Comparison of ENCODE assay signal across 8 mouse cellular contexts in the genomic region with DNA sequence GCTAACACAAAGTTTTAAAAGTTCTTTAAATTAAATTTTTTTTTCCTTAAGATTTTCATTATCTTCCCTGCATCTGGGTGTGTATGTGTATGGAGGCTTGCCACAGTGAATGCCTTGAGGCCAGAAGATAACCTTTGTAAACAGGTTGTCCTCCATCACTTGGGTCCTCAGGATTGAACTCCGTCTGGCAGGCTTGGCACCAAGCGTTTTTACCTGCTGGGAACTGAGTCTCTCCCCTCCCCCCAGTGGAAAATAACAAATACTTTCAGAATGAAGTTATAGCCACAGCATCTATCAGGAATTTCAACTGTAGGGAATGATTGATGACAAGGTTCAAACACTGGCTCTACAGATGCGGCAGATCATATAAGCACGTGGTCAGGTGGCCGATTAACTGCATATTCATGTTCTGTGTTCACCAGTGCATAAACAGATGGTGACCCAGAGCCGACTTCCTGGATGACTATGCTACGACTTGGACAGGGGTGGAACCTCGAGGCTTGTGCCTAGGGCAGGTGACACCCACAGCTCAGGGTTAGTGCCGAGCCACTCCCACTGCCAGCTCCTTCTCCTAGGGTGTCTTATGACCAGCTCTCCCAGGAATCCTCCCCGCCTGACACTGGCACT. TPM values are rescaled to one million over a fixed set of nuclear protein-coding genes. Genes with fewer than 3 reads are reported as not detected.
DNase-seq lines count a peak whose midpoint lies in the region; ATAC-seq and TF ChIP-seq lines count a peak whose summit lies in the region.

No protein-coding gene starts in this region.

- H3K36me3 ChIP-seq in forebrain, embryonic 10.5 days (replicated peaks), result peaks cover 28% of the 10 kb centered on the region
- H3K36me3 ChIP-seq in limb, embryonic 12.5 days, result peaks cover 18% of the 10 kb centered on the region
- peaks cover 27% of the 10 kb centered on the region for H3K36me3 ChIP-seq in midbrain, embryonic 12.5 days
- 0 out of 2 replicates have a peak, but pooled peaks cover 2% of the 10 kb centered on the region for H3K36me3 ChIP-seq in stomach, postnatal 0 days (ENCODE audit: control insufficient read depth, insufficient read depth, low read length)

- H3K9ac ChIP-seq in limb, embryonic 12.5 days (replicated peaks), result 0 out of 2 replicates have a peak overlapping the region, but pooled peaks have one; percentile 34
- peak overlapping the region; percentile 94; the same call in 1 of the 2 replicates for H3K9ac ChIP-seq in midbrain, embryonic 12.5 days (replicated peaks)
- H3K9ac ChIP-seq in stomach, postnatal 0 days (ENCODE audit: low read length), result 0 out of 2 replicates have a peak overlapping the region, but pooled peaks have one; percentile 45

- TF ChIP-seq POLR2A in brain, embryonic 14.5 days (IDR thresholded peaks at IDR 0.05; ENCODE audit: borderline replicate concordance, extremely low read depth, insufficient read depth, insufficient read length, poor library complexity, severe bottlenecking), result no peak

- H3K4me2 ChIP-seq in limb, embryonic 12.5 days, result peak overlapping the region; percentile 92
- peak overlapping the region; percentile 93 for H3K4me2 ChIP-seq in midbrain, embryonic 12.5 days (replicated peaks)
- peak overlapping the region; percentile 78 for H3K4me2 ChIP-seq in stomach, postnatal 0 days (replicated peaks; ENCODE audit: low read depth)

- 15% methylated on average over 10 of the region's 10 CpGs for WGBS in forebrain, embryonic 10.5 days
- 12% methylated on average over 10 of the region's 10 CpGs for WGBS in limb, embryonic 12.5 days
- WGBS in midbrain, embryonic 12.5 days, result 11% methylated on average over 10 of the region's 10 CpGs
- 3% methylated on average over 10 of the region's 10 CpGs for WGBS in stomach, postnatal 0 days

- H3K27ac ChIP-seq in forebrain, embryonic 10.5 days, result peak overlapping the region; percentile 91
- H3K27ac ChIP-seq in limb, embryonic 12.5 days, result no peak overlapping the region
- 0 out of 2 replicates have a peak overlapping the region, but pooled peaks have one; percentile 35 for H3K27ac ChIP-seq in midbrain, embryonic 12.5 days (replicated peaks)
- peak overlapping the region; percentile 76 for H3K27ac ChIP-seq in stomach, postnatal 0 days (replicated peaks)

- peaks cover 23% of the 10 kb centered on the region for H3K4me1 ChIP-seq in forebrain, embryonic 10.5 days
- peaks cover 18% of the 10 kb centered on the region for H3K4me1 ChIP-seq in limb, embryonic 12.5 days (replicated peaks)
- peaks cover 18% of the 10 kb centered on the region for H3K4me1 ChIP-seq in midbrain, embryonic 12.5 days
- no peaks in the 10 kb centered on the region; the same call in 1 of the 2 replicates for H3K4me1 ChIP-seq in stomach, postnatal 0 days (replicated peaks; ENCODE audit: control insufficient read depth, insufficient read depth)

- TF ChIP-seq CTCF in brain, embryonic 14.5 days (IDR thresholded peaks at IDR 0.05; ENCODE audit: borderline replicate concordance, extremely low read depth, insufficient read depth, insufficient read length), result no peak
- no peak for TF ChIP-seq CTCF in stomach, postnatal 0 days (IDR thresholded peaks at IDR 0.05; ENCODE audit: low read depth)

- H3K4me3 ChIP-seq in forebrain, embryonic 10.5 days, result peak overlapping the region; percentile 100
- peak overlapping the region; percentile 99 for H3K4me3 ChIP-seq in limb, embryonic 12.5 days (replicated peaks)
- peak overlapping the region; percentile 99 for H3K4me3 ChIP-seq in midbrain, embryonic 12.5 days
- peak overlapping the region; percentile 76 for H3K4me3 ChIP-seq in stomach, postnatal 0 days (ENCODE audit: low read depth, low read length)

- peak; percentile 58; the same call in 1 of the 2 replicates for ATAC-seq in limb, embryonic 12.5 days (ENCODE audit: insufficient number of reproducible peaks, insufficient read depth, low FRiP score, low TSS enrichment, low read depth)
- peak; percentile 68 for ATAC-seq in midbrain, embryonic 12.5 days (ENCODE audit: low FRiP score, low read depth)
- ATAC-seq in stomach, postnatal 0 days (ENCODE audit: low FRiP score, low TSS enrichment), result peak; percentile 95

- DNase-seq in embryo, embryonic 10 days (ENCODE audit: low spot score), result peak; percentile 29
- DNase-seq in embryo, embryonic 9.5 days (ENCODE audit: extremely low spot score), result no peak
- DNase-seq in brain, embryonic 14.5 days (ENCODE audit: low read depth), result peak; percentile 23
- DNase-seq in forebrain, embryonic 10.5 days (ENCODE audit: extremely low spot score, low spot score), result peak; percentile 25
- DNase-seq in heart, postnatal 4 days, result peak; percentile 38
- DNase-seq in stomach, postnatal 0 days (ENCODE audit: low spot score), result peak; percentile 84

- H3K27me3 ChIP-seq in forebrain, embryonic 10.5 days (ENCODE audit: poor library complexity, severe bottlenecking), result no peaks in the 10 kb centered on the region
- no peaks in the 10 kb centered on the region for H3K27me3 ChIP-seq in limb, embryonic 12.5 days
- H3K27me3 ChIP-seq in midbrain, embryonic 12.5 days, result no peaks in the 10 kb centered on the region
- no peaks in the 10 kb centered on the region for H3K27me3 ChIP-seq in stomach, postnatal 0 days (ENCODE audit: control insufficient read depth, insufficient read depth, low read length)

- no peak for TF ChIP-seq EP300 in stomach, postnatal 0 days (optimal IDR thresholded peaks at IDR 0.05)

- no peaks in the 10 kb centered on the region for H3K9me3 ChIP-seq in forebrain, embryonic 10.5 days
- no peaks in the 10 kb centered on the region for H3K9me3 ChIP-seq in limb, embryonic 12.5 days
- no peaks in the 10 kb centered on the region for H3K9me3 ChIP-seq in midbrain, embryonic 12.5 days
- H3K9me3 ChIP-seq in stomach, postnatal 0 days (ENCODE audit: control insufficient read depth, low read length), result no peaks in the 10 kb centered on the region

RNA-seq across cellular contexts. Expression of gene Gabarapl2, which starts 0.9 kb away (rescaled TPM):
- polyA plus RNA-seq in brain, embryonic 14.5 days (2012; rRNA removed), result 164 TPM in 2 replicates
- polyA plus RNA-seq in forebrain, embryonic 10.5 days (2016; fragmentation: Nextera tagmentation; extraction: Ambion mirVana), result 204 and 213 TPM in 2 replicates
- 100 to 1,000 TPM; 104 to 105 TPM for total RNA-seq in heart, postnatal 4 days (2021)
- 162 and 173 TPM in 2 replicates for polyA plus RNA-seq in limb, embryonic 12.5 days (2016; fragmentation: Nextera tagmentation; extraction: Ambion mirVana)
- 351 and 359 TPM in 2 replicates for polyA plus RNA-seq in midbrain, embryonic 12.5 days (2016; fragmentation: Nextera tagmentation; extraction: Ambion mirVana)
- 290 and 292 TPM in 2 replicates for polyA plus RNA-seq in stomach, postnatal 0 days (2015; fragmentation: Nextera tagmentation; extraction: Ambion mirVana)

RNA-seq across cellular contexts. Expression of gene Tmem231, which starts 5.9 kb away (rescaled TPM):
- 16.8 and 17.2 TPM in 2 replicates for polyA plus RNA-seq in brain, embryonic 14.5 days (2012; rRNA removed)
- polyA plus RNA-seq in forebrain, embryonic 10.5 days (2016; fragmentation: Nextera tagmentation; extraction: Ambion mirVana), result 23.1 and 23.2 TPM in 2 replicates
- 1 to 10 TPM; 1.9 to 2.9 TPM for total RNA-seq in heart, postnatal 4 days (2021)
- 20.9 and 23.4 TPM in 2 replicates for polyA plus RNA-seq in limb, embryonic 12.5 days (2016; fragmentation: Nextera tagmentation; extraction: Ambion mirVana)
- polyA plus RNA-seq in midbrain, embryonic 12.5 days (2016; fragmentation: Nextera tagmentation; extraction: Ambion mirVana), result 19.8 and 20.9 TPM in 2 replicates
- polyA plus RNA-seq in stomach, postnatal 0 days (2015; fragmentation: Nextera tagmentation; extraction: Ambion mirVana), result 3.3 and 4.1 TPM in 2 replicates

RNA-seq across cellular contexts. Expression of gene Chst5, which starts 29.4 kb away (rescaled TPM):
- 3.6 and 3.9 TPM in 2 replicates for polyA plus RNA-seq in brain, embryonic 14.5 days (2012; rRNA removed)
- polyA plus RNA-seq in forebrain, embryonic 10.5 days (2016; fragmentation: Nextera tagmentation; extraction: Ambion mirVana), result 1.4 and 1.7 TPM in 2 replicates
- not detected for total RNA-seq in heart, postnatal 4 days (2021)
- polyA plus RNA-seq in limb, embryonic 12.5 days (2016; fragmentation: Nextera tagmentation; extraction: Ambion mirVana), result 3.8 and 4.3 TPM in 2 replicates
- 2.7 and 3.1 TPM in 2 replicates for polyA plus RNA-seq in midbrain, embryonic 12.5 days (2016; fragmentation: Nextera tagmentation; extraction: Ambion mirVana)
- polyA plus RNA-seq in stomach, postnatal 0 days (2015; fragmentation: Nextera tagmentation; extraction: Ambion mirVana), result 0.36 and 0.39 TPM in 2 replicates

RNA-seq across cellular contexts. Expression of gene Adat1, which starts 52.5 kb away (rescaled TPM):
- 9.7 and 10.4 TPM in 2 replicates for polyA plus RNA-seq in brain, embryonic 14.5 days (2012; rRNA removed)
- 18.6 and 18.7 TPM in 2 replicates for polyA plus RNA-seq in forebrain, embryonic 10.5 days (2016; fragmentation: Nextera tagmentation; extraction: Ambion mirVana)
- total RNA-seq in heart, postnatal 4 days (2021), result 1 to 10 TPM; 1.4 to 1.5 TPM
- 13.4 and 13.5 TPM in 2 replicates for polyA plus RNA-seq in limb, embryonic 12.5 days (2016; fragmentation: Nextera tagmentation; extraction: Ambion mirVana)
- 10.1 and 12.6 TPM in 2 replicates for polyA plus RNA-seq in midbrain, embryonic 12.5 days (2016; fragmentation: Nextera tagmentation; extraction: Ambion mirVana)
- 2.5 TPM in 2 replicates for polyA plus RNA-seq in stomach, postnatal 0 days (2015; fragmentation: Nextera tagmentation; extraction: Ambion mirVana)

Comparison
In these comparisons a context has a peak if more than half of its experiments do, and no peak if none do; other contexts are left out.
1. H3K9ac ChIP-seq: peak in every context shown above with its lines; median percentile 94 in midbrain, embryonic 12.5 days; 45 in stomach, postnatal 0 days; 34 in limb, embryonic 12.5 days.